Mouse (Mus musculus): ENCODE results near the gene Fbxo24. TPM values are rescaled to one million over a fixed set of nuclear protein-coding genes. Genes with fewer than 3 reads are reported as not detected.

The Fbxo24 gene
- polyA plus RNA-seq, 1 experiment from 2014 or later, result 0.11 TPM

DNA sequence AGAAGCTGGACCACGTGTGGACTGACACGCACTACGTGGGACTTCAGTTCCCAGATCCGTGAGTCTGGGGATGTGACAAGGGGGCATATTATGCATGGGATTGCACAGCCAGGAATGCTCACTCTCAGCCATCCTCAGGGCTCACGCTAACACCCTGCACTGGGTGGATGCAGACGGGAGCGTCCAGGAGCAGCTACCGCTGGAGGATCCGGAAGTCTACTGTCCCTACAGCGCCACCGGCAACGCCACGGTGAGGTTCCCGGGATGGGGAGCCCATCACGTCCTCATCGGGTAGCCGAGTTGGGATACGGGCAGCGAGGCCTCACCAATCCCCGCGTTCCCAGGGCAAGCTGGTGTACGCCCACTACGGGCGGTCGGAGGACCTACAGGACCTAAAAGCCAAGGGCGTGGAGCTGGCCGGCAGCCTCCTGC, 54.3 kb downstream of the Fbxo24 start:
- Histone ChIP-seq H3K4me3 (peak overlapping the region; percentile 24), H3K27ac (no peak overlapping the region), H3K36me3 (no peaks in the 10 kb centered on the region), H3K9ac (no peak overlapping the region), H3K27me3 (peaks cover 14% of the 10 kb centered on the region; the same call in 1 of the 2 replicates), H3K9me3 (replicated peaks) (no peaks in the 10 kb centered on the region), H3K4me2 (peak overlapping the region; percentile 61), H3K4me1 (replicated peaks) (peaks cover 9% of the 10 kb centered on the region; the same call in 1 of the 2 replicates)
- no peak for ATAC-seq (replicated peaks; ENCODE audit: insufficient number of reproducible peaks, insufficient read depth, low FRiP score, low read depth)
- WGBS, result 11% methylated on average over 27 of the region's 27 CpGs

GRCm38 (mm10) chr5:137570691-137571586, 57.9 kb downstream of the Fbxo24 start:
- no peak overlapping the region for H3K4me3 ChIP-seq
- 0 out of 2 replicates have a peak, but pooled peaks have one; percentile 16 for ATAC-seq (replicated peaks; ENCODE audit: insufficient number of reproducible peaks, insufficient read depth, low FRiP score, low read depth)
- no peaks in the 10 kb centered on the region for H3K9me3 ChIP-seq (replicated peaks)
- WGBS, result 69% methylated on average over 17 of the region's 17 CpGs
- peak overlapping the region; percentile 8; the same call in 1 of the 2 replicates for H3K4me2 ChIP-seq
- H3K27ac ChIP-seq, result no peak overlapping the region
- peaks cover 9% of the 10 kb centered on the region; the same call in 1 of the 2 replicates for H3K4me1 ChIP-seq (replicated peaks)
- H3K27me3 ChIP-seq, result peaks cover 17% of the 10 kb centered on the region; the same call in 1 of the 2 replicates
- H3K9ac ChIP-seq, result no peak overlapping the region
- H3K36me3 ChIP-seq, result no peaks in the 10 kb centered on the region

- Histone ChIP-seq H3K4me3 (no peak overlapping the region), H3K36me3 (no peaks in the 10 kb centered on the region), H3K9me3 (replicated peaks) (no peaks in the 10 kb centered on the region), H3K27me3 (peaks cover 16% of the 10 kb centered on the region; the same call in 1 of the 2 replicates), H3K27ac (no peak overlapping the region), H3K9ac (no peak overlapping the region), H3K4me2 (no peak overlapping the region; the same call in 1 of the 2 replicates), H3K4me1 (replicated peaks) (peaks cover 9% of the 10 kb centered on the region; the same call in 1 of the 2 replicates)
- WGBS, result 39% methylated on average over 7 of the region's 7 CpGs
- ATAC-seq (replicated peaks; ENCODE audit: insufficient number of reproducible peaks, insufficient read depth, low FRiP score, low read depth), result no peak
Measured at GRCm38 (mm10) chr5:137570181-137570580, 58.6 kb downstream of the Fbxo24 start.

DNA sequence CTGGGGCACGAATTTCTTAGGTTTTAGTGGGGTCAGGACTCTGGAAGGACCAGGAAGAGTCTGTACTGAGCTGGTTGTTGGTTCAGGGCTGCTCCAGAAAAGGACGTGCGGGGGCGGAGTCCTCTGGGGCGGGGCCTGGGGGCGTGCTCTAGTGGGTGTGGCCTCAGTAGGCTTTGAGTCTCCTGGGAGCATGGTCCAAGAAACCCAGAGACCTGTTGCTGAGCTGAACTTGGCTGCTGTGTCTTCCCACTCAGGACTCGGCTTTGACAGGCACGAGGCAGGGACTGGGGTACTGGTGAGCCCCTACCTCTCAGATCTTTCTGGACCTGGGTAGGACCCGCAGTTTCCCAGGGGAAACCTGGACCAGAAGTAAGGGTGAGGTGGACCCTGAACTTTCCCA, 59.1 kb downstream of the Fbxo24 start, which contains the start of gene Tfr2:
Gene Tfr2, plus strand, starts transcription at position 176 of the 400 bp plus-strand sequence.
- 26% methylated on average over 9 of the region's 9 CpGs for WGBS
- no peak within 1 kb of the TSS for H3K4me3 ChIP-seq
- peak; percentile 71; the same call in 1 of the 2 replicates for ATAC-seq (replicated peaks; ENCODE audit: insufficient number of reproducible peaks, insufficient read depth, low FRiP score, low read depth)
- H3K27ac ChIP-seq, result no peak within 1 kb of the TSS
- peak within 1 kb of the TSS; percentile 8; the same call in 1 of the 2 replicates for H3K4me2 ChIP-seq
- H3K4me1 ChIP-seq (replicated peaks), result peaks cover 8% of the 10 kb centered on the region; the same call in 1 of the 2 replicates
- H3K9ac ChIP-seq, result no peak within 1 kb of the TSS
- H3K27me3 ChIP-seq, result peaks cover 11% of the 10 kb centered on the region; the same call in 1 of the 2 replicates
- no peaks in the 10 kb centered on the region for H3K9me3 ChIP-seq (replicated peaks)
- no peaks in the 10 kb centered on the region for H3K36me3 ChIP-seq

DNA sequence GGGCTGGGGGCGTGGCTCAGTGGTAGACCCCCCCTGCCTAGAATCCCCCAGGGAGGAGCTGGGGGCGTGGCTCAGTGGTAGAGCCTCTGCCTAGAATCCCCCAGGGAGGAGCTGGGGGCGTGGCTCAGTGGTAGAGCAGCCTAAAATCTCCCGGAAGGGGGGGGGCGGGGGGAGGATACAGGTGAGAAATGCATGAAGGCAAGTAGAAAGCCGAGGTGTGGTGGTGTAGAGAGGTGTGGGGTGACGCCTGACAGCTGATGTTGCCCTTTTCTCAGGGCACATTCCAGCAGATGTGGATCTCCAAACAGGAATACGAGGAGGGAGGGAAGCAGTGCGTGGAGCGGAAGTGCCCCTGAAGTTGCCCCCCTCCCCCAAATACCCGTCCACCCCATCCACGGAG, 59.8 kb downstream of the Fbxo24 start:
- no peak for ATAC-seq (replicated peaks; ENCODE audit: insufficient number of reproducible peaks, insufficient read depth, low FRiP score, low read depth)
- H3K9me3 ChIP-seq (replicated peaks), result no peaks in the 10 kb centered on the region
- 0 out of 2 replicates have a peak, but pooled peaks cover 10% of the 10 kb centered on the region for H3K27me3 ChIP-seq
- no peak overlapping the region for H3K4me2 ChIP-seq
- H3K4me1 ChIP-seq (replicated peaks), result 0 out of 2 replicates have a peak, but pooled peaks cover 3% of the 10 kb centered on the region
- no peak overlapping the region for H3K4me3 ChIP-seq
- no peak overlapping the region for H3K9ac ChIP-seq
- H3K27ac ChIP-seq, result no peak overlapping the region
- no peaks in the 10 kb centered on the region for H3K36me3 ChIP-seq
- WGBS, result 58% methylated on average over 12 of the region's 12 CpGs

DNA sequence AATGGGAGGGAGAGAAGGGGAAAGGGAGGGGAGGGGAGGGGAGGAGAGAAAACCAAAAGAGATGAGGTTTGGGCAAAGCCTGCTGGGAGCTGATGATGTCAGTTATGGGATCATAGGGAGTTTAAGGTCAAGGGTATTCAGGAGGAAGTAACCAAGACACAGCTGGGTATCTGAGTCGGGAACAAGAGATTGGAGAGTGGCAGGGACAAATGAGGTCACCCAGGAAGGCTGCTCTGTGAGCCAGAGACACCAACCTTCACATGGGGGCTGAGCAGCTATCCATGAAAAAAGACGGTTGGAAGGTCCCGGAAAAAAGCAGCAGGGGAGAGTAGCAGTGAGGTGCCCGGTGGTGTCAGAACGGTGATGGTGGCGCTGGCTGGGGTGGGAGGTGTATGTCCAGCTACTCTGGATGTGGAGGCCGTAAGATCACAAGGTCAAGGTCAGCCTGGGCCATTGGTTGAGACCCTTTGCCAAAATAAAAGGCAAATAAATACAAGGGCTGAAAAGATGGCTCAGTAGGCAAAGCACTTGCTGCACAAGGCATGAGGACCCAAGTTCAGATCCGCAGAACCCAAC, 60.5 kb downstream of the Fbxo24 start:
- Histone ChIP-seq H3K4me1 (replicated peaks) (0 out of 2 replicates have a peak, but pooled peaks cover 3% of the 10 kb centered on the region), H3K4me2 (no peak overlapping the region), H3K27ac (no peak overlapping the region), H3K9me3 (replicated peaks) (no peaks in the 10 kb centered on the region), H3K27me3 (0 out of 2 replicates have a peak, but pooled peaks cover 10% of the 10 kb centered on the region), H3K36me3 (no peaks in the 10 kb centered on the region), H3K9ac (no peak overlapping the region), H3K4me3 (no peak overlapping the region)
- WGBS, result 76% methylated on average over 8 of the region's 8 CpGs
- ATAC-seq (replicated peaks; ENCODE audit: insufficient number of reproducible peaks, insufficient read depth, low FRiP score, low read depth), result no peak

DNA sequence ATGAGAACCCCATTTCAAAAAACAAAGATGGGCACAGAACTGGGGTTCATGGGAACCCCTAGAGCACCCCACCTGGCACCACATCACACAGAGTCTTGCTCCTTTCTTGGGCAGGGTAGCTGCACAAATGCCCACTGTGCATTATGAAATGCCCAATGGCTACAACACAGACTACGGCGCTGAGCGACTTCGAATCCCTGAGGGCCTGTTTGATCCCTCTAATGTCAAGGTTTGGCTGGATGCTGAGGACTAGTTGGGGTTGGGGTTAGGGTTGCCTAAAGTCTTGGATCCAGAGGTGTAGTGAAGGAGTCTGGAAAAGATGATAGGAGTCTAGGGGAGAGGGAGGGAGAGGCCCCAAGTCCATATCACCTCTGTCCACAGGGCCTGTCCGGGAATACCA, 62.4 kb downstream of the Fbxo24 start:
- H3K27ac ChIP-seq, result no peak overlapping the region
- ATAC-seq (replicated peaks; ENCODE audit: insufficient number of reproducible peaks, insufficient read depth, low FRiP score, low read depth), result no peak
- H3K27me3 ChIP-seq, result peaks cover 10% of the 10 kb centered on the region; the same call in 1 of the 2 replicates
- no peak overlapping the region for H3K9ac ChIP-seq
- no peaks in the 10 kb centered on the region for H3K9me3 ChIP-seq (replicated peaks)
- H3K4me2 ChIP-seq, result no peak overlapping the region
- H3K36me3 ChIP-seq, result no peaks in the 10 kb centered on the region
- no peak overlapping the region for H3K4me3 ChIP-seq
- H3K4me1 ChIP-seq (replicated peaks), result 0 out of 2 replicates have a peak, but pooled peaks cover 3% of the 10 kb centered on the region
- 85% methylated on average over 5 of the region's 5 CpGs for WGBS

DNA sequence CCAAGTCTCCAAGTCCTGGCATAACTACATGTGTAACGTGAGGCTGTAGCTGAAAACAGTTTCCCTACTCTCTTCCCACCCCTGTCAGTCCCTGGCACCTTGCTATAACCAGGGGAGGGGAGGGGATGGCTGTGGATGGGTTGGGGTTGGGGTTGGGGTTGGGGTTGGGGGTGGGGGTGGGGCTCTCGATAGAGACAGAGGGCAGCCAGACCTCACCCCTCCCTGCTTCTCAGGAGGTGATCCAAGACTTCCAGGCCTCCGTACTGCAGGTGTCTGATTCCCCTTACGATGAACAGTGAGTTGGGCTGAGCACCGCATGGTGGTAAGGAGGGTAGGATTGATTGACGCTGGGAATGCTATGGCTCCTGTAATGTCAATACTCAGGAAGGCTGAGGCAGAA, 63.1 kb downstream of the Fbxo24 start:
- ATAC-seq (replicated peaks; ENCODE audit: insufficient number of reproducible peaks, insufficient read depth, low FRiP score, low read depth), result no peak

DNA sequence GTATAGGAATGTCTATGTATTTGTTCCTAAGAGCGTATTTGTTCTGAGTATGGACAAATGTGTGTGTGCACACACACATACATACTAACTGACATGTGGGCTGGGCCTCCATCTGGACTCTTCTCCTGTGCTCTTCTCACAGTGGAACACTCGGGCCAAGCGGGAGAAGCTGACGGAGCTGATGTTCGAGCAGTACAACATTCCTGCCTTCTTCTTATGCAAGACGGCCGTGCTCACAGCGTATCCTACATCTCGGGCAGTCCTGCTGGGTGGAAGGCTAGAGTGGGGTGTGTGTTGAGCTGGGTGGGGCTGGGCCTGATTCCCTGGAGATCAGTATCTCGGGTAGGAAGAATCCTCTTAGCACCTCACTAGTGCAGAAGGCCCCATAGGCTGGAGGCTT, 65.8 kb downstream of the Fbxo24 start:
- H3K4me2 ChIP-seq, result no peak overlapping the region
- H3K27me3 ChIP-seq, result peaks cover 7% of the 10 kb centered on the region
- 48% methylated on average over 10 of the region's 10 CpGs for WGBS
- H3K27ac ChIP-seq, result no peak overlapping the region
- no peak overlapping the region for H3K4me3 ChIP-seq
- H3K4me1 ChIP-seq (replicated peaks), result no peaks in the 10 kb centered on the region
- ATAC-seq (replicated peaks; ENCODE audit: insufficient number of reproducible peaks, insufficient read depth, low FRiP score, low read depth), result no peak
- H3K9me3 ChIP-seq (replicated peaks), result no peaks in the 10 kb centered on the region
- H3K36me3 ChIP-seq, result no peaks in the 10 kb centered on the region
- no peak overlapping the region for H3K9ac ChIP-seq

More for the DNA sequence above, 63.1 kb downstream of the Fbxo24 start:
- 75% methylated on average over 6 of the region's 6 CpGs for WGBS
- no peak overlapping the region for H3K4me2 ChIP-seq
- H3K4me1 ChIP-seq (replicated peaks), result 0 out of 2 replicates have a peak, but pooled peaks cover 3% of the 10 kb centered on the region
- no peak overlapping the region for H3K27ac ChIP-seq
- H3K27me3 ChIP-seq, result peaks cover 7% of the 10 kb centered on the region; the same call in 1 of the 2 replicates
- no peaks in the 10 kb centered on the region for H3K36me3 ChIP-seq
- no peaks in the 10 kb centered on the region for H3K9me3 ChIP-seq (replicated peaks)
- no peak overlapping the region for H3K4me3 ChIP-seq
- no peak overlapping the region for H3K9ac ChIP-seq
